Mouse (Mus musculus) heart, embryonic 14.5 days (tissue): ENCODE measurements around the gene Pom121. TPM values are rescaled to one million over a fixed set of nuclear protein-coding genes. Genes with fewer than 3 reads are reported as not detected.

ENCODE experiments used
- ATAC-seq: fragments of 200-750 bp; cut with Nextera tagmentation; 2 replicates; pipeline ENCODE4 v1.8.0; 2017; ENCODE audit warnings: low read depth, moderate TSS enrichment; ENCODE audit not compliant: insufficient number of reproducible peaks, insufficient read depth, low FRiP score
- H3K27ac ChIP-seq, 2 experiments: fragments of 200-500 bp in 1 of 2; fragments of 300-500 bp in 1 of 2; sonication (generic) in 1 of 2; replicated peaks in 1 of 2; 2 replicates each; pipeline ENCODE4 v1.5.1; 2012 to 2014; ENCODE audit warnings: low read depth in 2 of 2, low read length in 2 of 2, control low read depth in 1 of 2, mild to moderate bottlenecking in 1 of 2, mixed read lengths in 1 of 2; ENCODE audit not compliant: control insufficient read depth in 1 of 2, insufficient read depth in 1 of 2
- H3K27me3 ChIP-seq: fragments of 300-500 bp; sonication (generic); 2 replicates; pipeline ENCODE4 v1.6.1; 2014; ENCODE audit warnings: mild to moderate bottlenecking, low read length, control low read depth; ENCODE audit not compliant: control insufficient read depth, insufficient read depth
- H3K36me3 ChIP-seq: fragments of 300-500 bp; sonication (generic); 2 replicates; pipeline ENCODE4 v1.6.1; 2014; ENCODE audit warnings: mild to moderate bottlenecking, control low read depth, low read length, mixed read lengths; ENCODE audit not compliant: control insufficient read depth, insufficient read depth
- H3K4me1 ChIP-seq, 2 experiments: fragments of 200-500 bp in 1 of 2; fragments of 300-500 bp in 1 of 2; sonication (generic) in 1 of 2; 2 replicates each; pipeline ENCODE4 v1.6.1; 2012 to 2014; ENCODE audit warnings: low read length in 2 of 2, control low read depth in 1 of 2, mixed read lengths in 1 of 2; ENCODE audit not compliant: control insufficient read depth in 2 of 2, insufficient read depth in 2 of 2
- H3K4me2 ChIP-seq: fragments of 300-500 bp; sonication (generic); 2 replicates; pipeline ENCODE4 v1.6.1; 2014; ENCODE audit warnings: mild to moderate bottlenecking, low read length
- H3K4me3 ChIP-seq, 2 experiments: fragments of 200-500 bp in 1 of 2; fragments of 300-500 bp in 1 of 2; sonication (generic) in 1 of 2; 2 replicates each; pipeline ENCODE4 v1.5.1; 2012 to 2014; ENCODE audit warnings: low read length in 2 of 2, mild to moderate bottlenecking in 2 of 2, control low read depth in 1 of 2, low read depth in 1 of 2, moderate library complexity in 1 of 2; ENCODE audit not compliant: control insufficient read depth in 1 of 2, insufficient read depth in 1 of 2
- H3K9ac ChIP-seq: fragments of 300-500 bp; sonication (generic); 2 replicates; pipeline ENCODE4 v1.6.1; 2014; ENCODE audit warnings: mild to moderate bottlenecking, low read length
- H3K9me3 ChIP-seq: fragments of 300-500 bp; sonication (generic); 2 replicates; pipeline ENCODE4 v1.6.1; 2016; ENCODE audit warnings: low read length, control low read depth; ENCODE audit not compliant: control insufficient read depth
- WGBS: fragments of 180-500 bp; shearing (Covaris S2); extraction: QIAGEN DNeasy Blood & Tissue Kit; methylation state at CpG from one replicate; pipeline ENCODE4 v1.1.7; 2014; 5-methylcytosine and 5-hydroxymethylcytosine counted together
- polyA plus RNA-seq: library from polyadenylated mRNA; unstranded; fragments of >200 nt; fragmentation: Nextera tagmentation; extraction: Ambion mirVana; gene quantifications from 2 replicates; pipeline ENCODE4 v1.2.1, GENCODE M21; 2014

The Pom121 gene
- polyA plus RNA-seq, 1 experiment from 2014 or later = 10.7 TPM

- peaks cover 10% of the 10 kb centered on the region for H3K27me3 ChIP-seq
- no peak overlapping the region for H3K9ac ChIP-seq
- no peak overlapping the region for H3K4me3 ChIP-seq
- H3K9me3 ChIP-seq = peaks cover 7% of the 10 kb centered on the region
- no peak overlapping the region for H3K27ac ChIP-seq
- WGBS = 18% methylated on average over 20 of the region's 20 CpGs
- H3K36me3 ChIP-seq = no peaks in the 10 kb centered on the region
- no peak overlapping the region for H3K4me2 ChIP-seq
- no peak for ATAC-seq
- H3K4me1 ChIP-seq = no peaks in the 10 kb centered on the region
Measured at GRCm38 (mm10) chr5:135353564-135353963, 40.8 kb downstream of the Pom121 start.

GRCm38 (mm10) chr5:135352995-135353394 is 41.4 kb downstream of the Pom121 start, which contains the start of gene Trim50:
Gene Trim50 (plus strand): TSS chr5:135353295.
- 49% methylated on average over 9 of the region's 9 CpGs for WGBS
- Histone ChIP-seq H3K4me2 (no peak within 1 kb of the TSS), H3K4me3 (no peak within 1 kb of the TSS), H3K9ac (no peak within 1 kb of the TSS), H3K9me3 (peaks cover 7% of the 10 kb centered on the region), H3K36me3 (no peaks in the 10 kb centered on the region), H3K4me1 (no peaks in the 10 kb centered on the region), H3K27ac (no peak within 1 kb of the TSS), H3K27me3 (peaks cover 10% of the 10 kb centered on the region)
- no peak for ATAC-seq

GRCm38 (mm10) chr5:135351606-135352005 is 42.7 kb downstream of the Pom121 start:
- Histone ChIP-seq H3K4me2 (no peak overlapping the region), H3K9me3 (peaks cover 7% of the 10 kb centered on the region), H3K27ac (no peak overlapping the region), H3K4me1 (no peaks in the 10 kb centered on the region), H3K27me3 (peaks cover 10% of the 10 kb centered on the region), H3K4me3 (no peak overlapping the region), H3K9ac (no peak overlapping the region), H3K36me3 (no peaks in the 10 kb centered on the region)
- no peak for ATAC-seq
- 81% methylated on average over 13 of the region's 13 CpGs for WGBS

- Histone ChIP-seq H3K9me3 (peaks cover 7% of the 10 kb centered on the region), H3K4me2 (no peak within 1 kb of the TSS), H3K4me3 (no peak within 1 kb of the TSS), H3K36me3 (no peaks in the 10 kb centered on the region), H3K27me3 (peaks cover 10% of the 10 kb centered on the region), H3K27ac (no peak within 1 kb of the TSS), H3K9ac (no peak within 1 kb of the TSS), H3K4me1 (no peaks in the 10 kb centered on the region)
- WGBS = 85% methylated on average over 35 of the region's 35 CpGs
- ATAC-seq = no peak
Measured at GRCm38 (mm10) chr5:135349862-135350261, 44.5 kb downstream of the Pom121 start, which contains the start of gene Fkbp6. Gene Fkbp6 (minus strand): TSS chr5:135350044.

GRCm38 (mm10) chr5:135347511-135348011 is 46.8 kb downstream of the Pom121 start:
- Histone ChIP-seq H3K9ac (no peak overlapping the region), H3K9me3 (peaks cover 7% of the 10 kb centered on the region), H3K36me3 (no peaks in the 10 kb centered on the region), H3K27me3 (peaks cover 2% of the 10 kb centered on the region; the same call in 1 of the 2 replicates), H3K4me2 (no peak overlapping the region), H3K27ac (no peak overlapping the region), H3K4me3 (no peak overlapping the region), H3K4me1 (no peaks in the 10 kb centered on the region)
- no peak for ATAC-seq
- 62% methylated on average over 4 of the region's 4 CpGs for WGBS

GRCm38 (mm10) chr5:135346430-135346829 is 47.9 kb downstream of the Pom121 start:
- H3K36me3 ChIP-seq = no peaks in the 10 kb centered on the region

GRCm38 (mm10) chr5:135345989-135346388 is 48.4 kb downstream of the Pom121 start:
- Histone ChIP-seq H3K27me3 (no peaks in the 10 kb centered on the region), H3K27ac (no peak overlapping the region), H3K9ac (no peak overlapping the region), H3K4me2 (no peak overlapping the region), H3K4me1 (no peaks in the 10 kb centered on the region), H3K9me3 (peaks cover 7% of the 10 kb centered on the region), H3K36me3 (no peaks in the 10 kb centered on the region), H3K4me3 (no peak overlapping the region)
- 69% methylated on average over 7 of the region's 7 CpGs for WGBS
- no peak for ATAC-seq

More at GRCm38 (mm10) chr5:135346430-135346829, 47.9 kb downstream of the Pom121 start:
- WGBS = 15% methylated on average over 1 of the region's 1 CpGs
- Histone ChIP-seq H3K27me3 (no peaks in the 10 kb centered on the region), H3K9me3 (peaks cover 7% of the 10 kb centered on the region), H3K4me3 (no peak overlapping the region), H3K27ac (no peak overlapping the region), H3K4me2 (no peak overlapping the region), H3K9ac (no peak overlapping the region), H3K4me1 (no peaks in the 10 kb centered on the region)
- ATAC-seq = no peak

GRCm38 (mm10) chr5:135337575-135337974 is 56.8 kb downstream of the Pom121 start:
- H3K9ac ChIP-seq = no peak overlapping the region
- H3K4me2 ChIP-seq = no peak overlapping the region
- 20% methylated on average over 3 of the region's 3 CpGs for WGBS
- H3K4me3 ChIP-seq = no peak overlapping the region
- H3K36me3 ChIP-seq = no peaks in the 10 kb centered on the region
- no peaks in the 10 kb centered on the region for H3K4me1 ChIP-seq
- no peaks in the 10 kb centered on the region for H3K9me3 ChIP-seq
- H3K27ac ChIP-seq = no peak overlapping the region
- ATAC-seq = no peak
- H3K27me3 ChIP-seq = no peaks in the 10 kb centered on the region
